Mouse (Mus musculus) effector memory CD4-positive, alpha-beta T cell, adult 7 months (primary cell): ENCODE results near the gene Emd. TPM values are rescaled to one million over a fixed set of nuclear protein-coding genes. Genes with fewer than 3 reads are reported as not detected.

Experiments
- polyA plus RNA-seq: library from polyadenylated mRNA; unstranded; fragments of 100-300 nt; shearing (Covaris generic); gene quantifications from one replicate; pipeline ENCODE4 v1.2.1, GENCODE M21; 2017

Emd gene
- 81.4 TPM for polyA plus RNA-seq

DNA sequence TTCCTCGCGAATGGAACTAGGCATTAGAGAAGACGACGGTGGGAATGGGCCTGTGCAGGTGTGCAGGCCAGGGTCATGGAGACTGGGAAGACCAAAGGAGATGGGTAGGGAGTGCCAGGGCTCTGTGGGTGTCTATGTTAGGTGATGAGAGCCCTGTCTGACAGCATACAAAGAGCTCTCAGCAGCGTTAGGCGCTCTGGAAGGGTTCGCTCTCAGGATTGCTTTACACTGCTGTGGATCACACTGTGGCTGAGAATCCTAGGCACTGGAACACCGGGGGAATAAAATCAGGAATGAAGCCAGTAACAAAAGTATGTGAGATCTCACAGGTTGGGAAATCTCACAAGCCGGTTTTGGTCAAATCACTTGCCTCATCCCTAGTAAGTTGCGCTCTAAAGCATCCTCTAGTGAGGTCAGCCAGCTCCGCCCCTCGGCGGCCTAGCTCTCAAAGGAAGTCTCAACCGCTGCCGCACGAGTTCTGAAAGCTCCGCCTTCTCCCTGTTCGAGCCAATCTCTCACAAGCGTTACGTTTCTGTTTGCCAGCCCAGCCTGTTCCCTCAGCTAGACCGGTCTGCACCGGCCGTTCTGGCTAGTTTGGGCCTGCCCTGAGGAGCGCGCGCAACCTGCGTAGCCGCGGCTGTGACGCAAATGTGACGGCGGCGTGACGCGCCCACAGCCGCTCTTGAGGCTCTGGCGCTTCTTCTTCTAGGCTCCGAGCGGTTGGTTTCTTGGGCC, at the start of gene Emd:
TSS of gene Emd (plus strand) at position 535 of the 735 bp plus-strand sequence.

DNA sequence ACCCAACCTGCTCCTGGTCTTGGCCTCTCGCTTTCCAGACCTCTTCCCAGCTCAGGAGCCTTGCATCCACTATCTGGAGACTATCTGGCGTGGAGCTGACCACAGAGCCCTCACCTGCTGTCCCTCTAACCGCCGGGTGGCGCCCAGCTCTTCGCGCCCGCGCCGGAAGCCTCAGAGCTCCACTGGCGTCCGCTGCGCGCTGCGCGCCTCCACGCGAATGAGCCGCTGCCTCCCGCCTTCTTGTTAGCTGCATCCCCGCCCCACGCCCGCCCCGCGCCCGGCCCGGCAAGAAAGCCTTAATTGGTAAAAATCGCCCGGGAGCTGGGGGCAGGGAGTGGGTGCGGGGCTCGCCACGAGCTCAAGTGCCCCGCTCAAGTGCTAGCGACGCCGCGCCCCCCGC, 4.9 kb upstream of the Emd start, which contains the start of gene Flna:
TSS of gene Flna (minus strand) at position 206 of the 400 bp plus-strand sequence.

DNA sequence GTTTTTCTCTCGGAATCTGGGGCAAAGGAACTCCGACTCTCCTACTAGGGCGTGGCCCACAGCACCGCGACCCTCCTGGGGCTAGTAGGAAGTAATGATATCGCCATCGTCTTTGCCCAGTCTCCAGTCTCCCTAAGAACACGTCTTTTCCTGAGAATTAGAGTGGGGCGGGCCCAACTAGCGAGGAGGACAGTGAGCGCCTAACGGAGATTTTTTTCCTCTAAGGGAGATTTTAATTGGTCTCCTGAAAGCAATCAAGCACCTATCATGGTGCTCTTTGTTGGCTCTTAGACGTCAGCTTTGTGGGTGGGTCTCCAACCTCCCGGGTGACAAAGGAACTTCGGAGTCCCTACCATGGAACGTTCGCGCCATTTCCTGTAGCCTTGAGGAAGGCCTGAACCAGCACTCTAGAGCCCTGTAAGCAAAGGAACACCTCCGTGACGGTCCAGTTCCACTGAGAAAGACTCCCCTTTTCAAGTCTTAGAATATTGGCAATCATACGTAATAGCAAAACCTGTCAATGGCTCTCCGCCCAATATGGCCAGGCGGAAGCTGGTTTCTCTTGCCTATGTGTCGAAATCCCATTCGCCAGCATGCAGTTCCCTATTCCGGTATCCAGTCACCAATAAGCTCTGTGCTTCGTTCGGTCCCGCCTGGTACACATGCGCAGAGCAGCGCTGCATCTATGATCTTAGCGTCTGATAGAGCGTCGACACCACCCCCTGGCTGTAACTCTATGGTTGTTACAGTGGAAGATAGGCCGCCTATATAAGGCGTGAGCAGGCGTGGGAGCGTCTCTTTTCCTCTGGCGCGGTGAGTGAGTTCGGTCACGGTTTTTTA, 15.8 kb downstream of the Emd start, which contains the start of gene Rpl10:
TSS of gene Rpl10 (plus strand) at position 751 of the 840 bp plus-strand sequence.

DNA sequence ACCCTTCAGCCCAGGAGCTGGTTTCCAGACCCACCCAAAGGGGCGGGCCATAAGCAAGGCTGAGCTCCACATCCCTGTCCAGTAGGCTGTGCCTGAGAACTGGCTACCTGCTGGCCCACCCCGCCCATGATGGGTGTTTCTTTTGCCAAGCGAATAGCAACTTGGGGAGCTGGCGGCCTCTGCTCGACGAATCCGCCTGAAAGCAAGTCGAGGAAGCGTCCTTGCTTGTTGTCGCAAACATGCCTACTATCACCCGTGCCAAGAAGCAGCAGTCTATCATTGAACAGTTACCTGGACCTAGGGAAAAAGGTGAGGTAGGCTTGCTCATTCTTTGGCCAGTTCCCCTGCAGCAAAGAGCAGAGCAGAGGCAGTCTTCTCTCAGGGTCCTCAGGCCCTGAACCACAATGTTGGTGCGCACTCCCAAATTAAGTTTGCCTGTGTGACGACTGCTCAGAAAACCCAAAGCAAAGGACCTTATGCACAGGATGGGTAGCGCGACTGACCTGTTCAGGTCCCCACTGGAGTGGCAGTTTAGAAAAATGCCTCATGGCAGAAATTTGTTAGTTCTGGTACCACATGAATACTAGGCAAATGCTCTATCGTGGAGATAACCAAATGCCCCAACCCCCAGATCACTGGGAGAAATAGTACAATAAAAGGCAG, 27.4 kb downstream of the Emd start, which contains the start of the genes Taz and Dnase1l1:
TSS of gene Taz (plus strand) at position 181 of the 663 bp plus-strand sequence.
TSS of gene Dnase1l1 (minus strand) at position 606 of the 663 bp plus-strand sequence.

DNA sequence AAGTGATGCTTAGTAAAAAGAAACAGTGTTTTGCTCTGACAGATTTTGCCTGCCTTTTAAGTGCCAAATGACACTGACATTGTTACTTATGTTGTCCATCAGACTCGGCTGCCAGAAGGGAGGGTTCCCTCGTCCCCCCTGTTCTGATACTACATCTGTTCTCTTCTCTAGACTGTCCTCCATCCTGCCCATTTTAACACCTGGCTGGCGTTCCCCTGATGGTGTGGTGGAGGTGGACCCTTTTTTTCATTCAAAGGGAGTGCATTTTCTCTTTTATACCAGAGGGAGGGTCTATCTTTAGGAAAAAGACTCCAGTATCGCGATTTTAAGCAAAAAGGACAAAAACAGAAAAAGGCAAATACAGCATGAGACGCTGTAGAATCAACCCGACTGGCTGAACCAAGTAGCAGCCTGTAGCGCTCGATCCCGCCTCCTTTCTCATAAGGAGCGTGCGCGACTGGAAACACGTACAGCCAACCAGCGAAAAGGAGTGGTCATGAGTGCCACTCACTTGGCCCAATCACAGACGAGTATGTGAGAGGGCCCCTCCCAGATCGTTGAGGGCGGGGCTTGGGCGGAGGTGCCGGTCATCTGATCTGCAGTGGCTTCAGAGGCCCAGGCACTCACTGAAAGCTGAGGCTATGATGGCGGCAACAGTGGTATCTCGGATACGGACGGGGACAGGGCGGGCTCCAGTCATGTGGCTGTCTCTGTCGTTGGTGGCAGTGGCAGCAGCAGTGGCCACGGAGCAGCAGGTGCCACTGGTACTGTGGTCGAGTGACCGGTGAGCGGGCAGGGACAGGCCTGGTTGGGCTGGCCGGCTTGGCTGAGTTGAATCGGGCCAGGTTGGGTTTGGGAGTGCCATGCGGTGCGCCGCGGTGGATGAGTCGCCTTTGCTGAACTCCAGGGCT, 42.3 kb downstream of the Emd start, which contains the start of gene Atp6ap1:
TSS of gene Atp6ap1 (plus strand) at position 560 of the 911 bp plus-strand sequence.

DNA sequence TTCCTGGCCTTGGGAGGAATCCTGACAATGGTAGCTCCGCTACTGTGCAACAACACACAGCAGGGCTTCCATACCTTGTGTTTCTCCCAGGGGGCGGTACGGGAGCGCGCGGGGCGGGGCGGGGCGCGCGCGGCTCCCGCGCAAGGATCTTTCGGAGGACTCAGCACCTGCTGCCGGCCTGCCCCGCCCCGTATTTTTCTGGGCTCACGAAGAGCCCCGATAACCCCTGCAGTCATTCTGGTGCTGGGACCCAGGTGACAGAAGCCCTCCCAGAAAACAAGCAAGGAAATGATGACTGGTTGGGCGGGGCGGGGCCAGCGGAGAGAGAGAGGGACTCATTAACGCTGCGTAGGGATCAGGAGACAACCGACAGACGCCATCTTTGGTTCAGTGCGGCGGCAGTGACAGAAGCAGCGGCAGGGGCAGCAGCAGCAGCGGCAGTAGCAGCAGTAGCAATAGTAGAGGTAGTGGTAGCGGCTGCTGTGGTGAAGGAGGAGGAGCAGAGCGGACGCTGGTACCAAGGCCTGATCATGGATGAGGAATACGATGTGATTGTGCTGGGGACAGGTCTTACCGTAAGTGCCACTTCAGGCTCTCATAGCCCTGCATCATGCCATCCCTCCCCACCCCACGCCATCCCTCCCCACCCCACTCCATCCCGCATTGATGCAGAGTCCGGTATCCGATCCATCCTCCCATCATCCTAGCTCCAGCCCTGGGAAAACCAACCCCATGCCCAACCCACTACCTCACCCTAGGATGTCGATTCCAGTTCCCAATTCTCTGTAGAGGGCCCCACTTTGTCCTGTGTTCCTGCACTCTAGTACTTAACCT, 50.6 kb downstream of the Emd start, which contains the start of gene Gdi1:
TSS of gene Gdi1 (plus strand) at position 132 of the 834 bp plus-strand sequence.

Other genes starting within 250 kb of the Emd start
- gene Irak1, start 230.8 kb upstream of the Emd start, polyA plus RNA-seq, result 143 TPM
- gene Opn1mw, start 127.2 kb upstream of the Emd start, polyA plus RNA-seq, result not detected
- 53.0 TPM for gene Mecp2, start 119.3 kb upstream of the Emd start, polyA plus RNA-seq
- not detected for gene Tex28, start 86.8 kb upstream of the Emd start, polyA plus RNA-seq
- gene Tktl1, start 77.4 kb upstream of the Emd start, polyA plus RNA-seq, result not detected
- gene Flna, start 4.9 kb upstream of the Emd start, polyA plus RNA-seq, result 384 TPM
- 111 TPM for gene Rpl10, start 16.1 kb downstream of the Emd start, polyA plus RNA-seq
- gene Taz, start 27.2 kb downstream of the Emd start, polyA plus RNA-seq, result 109 TPM
- gene Dnase1l1, start 27.6 kb downstream of the Emd start, polyA plus RNA-seq, result 18.5 TPM
- 138 TPM for gene Atp6ap1, start 42.4 kb downstream of the Emd start, polyA plus RNA-seq
- gene Gdi1, start 50.3 kb downstream of the Emd start, polyA plus RNA-seq, result 206 TPM
- gene Fam50a, start 58.3 kb downstream of the Emd start, polyA plus RNA-seq, result 57.9 TPM
- gene Plxna3, start 74.4 kb downstream of the Emd start, polyA plus RNA-seq, result 1.1 TPM
- gene Lage3, start 98.9 kb downstream of the Emd start, polyA plus RNA-seq, result 15.3 TPM
- 39.3 TPM for gene Ubl4a, start 118.5 kb downstream of the Emd start, polyA plus RNA-seq
- gene Slc10a3, start 118.7 kb downstream of the Emd start, polyA plus RNA-seq, result 27.0 TPM
- gene Fam3a, start 138.6 kb downstream of the Emd start, polyA plus RNA-seq, result 15.6 TPM
- 33.0 TPM for gene Ikbkg, start 138.6 kb downstream of the Emd start, polyA plus RNA-seq
- 49.1 TPM for gene G6pdx, start 174.5 kb downstream of the Emd start, polyA plus RNA-seq
- gene Gm6880, start 226.7 kb downstream of the Emd start, polyA plus RNA-seq, result not detected